Mouse (Mus musculus) left cerebral cortex, adult 2 months (tissue): ENCODE results near the gene Ppp1r9b. TPM values are rescaled to one million over a fixed set of nuclear protein-coding genes. Genes with fewer than 3 reads are reported as not detected.

Experiments
- DNase-seq, 2 experiments: peaks; one replicate each; pipeline ENCODE4 v3.0.0; 2021 to 2022; ENCODE audit warnings: low spot score in 2 of 2, mixed read lengths in 1 of 2; ENCODE audit errors: extremely low spot score in 1 of 2
- H3K27ac ChIP-seq: fragments of 200-600 bp; 2 replicates; pipeline ENCODE4 v1.8.1; 2022
- H3K4me3 ChIP-seq: fragments of 200-600 bp; 2 replicates; pipeline ENCODE4 v1.8.1; 2022
- CTCF ChIP-seq: fragments of 200-600 bp; IDR thresholded peaks from 2 replicates; pipeline ENCODE4 v1.8.1; 2022; ENCODE audit warnings: antibody characterized with exemption, mild to moderate bottlenecking, moderate library complexity
- intact Hi-C: fragments of 180-260 bp; cut with DNase I; formaldehyde crosslinking; loops from one replicate; pipeline ENCODE4 v1.15.1; 2025
- total RNA-seq, 2 experiments: library from RNA; stranded (reverse); gene quantifications; 2 replicates each; pipeline ENCODE4 v1.2.3; 2021

Gene Ppp1r9b
- total RNA-seq, 2 experiments from 2014 or later, result 709 to 735 TPM

DNA sequence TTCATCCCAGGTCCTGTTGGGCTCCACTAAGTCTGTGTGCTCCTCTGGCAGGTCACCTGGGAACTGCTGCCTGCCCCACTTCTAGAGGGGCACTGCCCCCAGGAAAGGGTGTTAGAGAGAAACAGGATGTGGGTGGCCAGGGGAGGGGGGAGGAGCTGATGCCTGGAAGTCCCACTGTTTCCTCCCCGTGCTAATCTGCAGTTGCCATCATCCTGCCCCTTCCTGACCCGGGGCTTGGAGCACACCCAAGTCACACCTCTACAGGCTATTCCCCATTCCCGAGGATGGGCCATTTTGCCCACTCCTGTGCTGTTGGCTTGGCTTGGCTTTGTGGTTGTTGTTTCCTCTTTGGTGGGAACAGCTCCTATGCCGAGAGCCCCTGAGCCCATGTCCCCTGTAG is 9.7 kb downstream of the Ppp1r9b start:
- Histone ChIP-seq H3K4me3 (no peak overlapping the region), H3K27ac (peak overlapping the region; percentile 47)
- intact Hi-C loops, result no loop called here
- no peak for DNase-seq
- TF ChIP-seq CTCF, result no peak

DNA sequence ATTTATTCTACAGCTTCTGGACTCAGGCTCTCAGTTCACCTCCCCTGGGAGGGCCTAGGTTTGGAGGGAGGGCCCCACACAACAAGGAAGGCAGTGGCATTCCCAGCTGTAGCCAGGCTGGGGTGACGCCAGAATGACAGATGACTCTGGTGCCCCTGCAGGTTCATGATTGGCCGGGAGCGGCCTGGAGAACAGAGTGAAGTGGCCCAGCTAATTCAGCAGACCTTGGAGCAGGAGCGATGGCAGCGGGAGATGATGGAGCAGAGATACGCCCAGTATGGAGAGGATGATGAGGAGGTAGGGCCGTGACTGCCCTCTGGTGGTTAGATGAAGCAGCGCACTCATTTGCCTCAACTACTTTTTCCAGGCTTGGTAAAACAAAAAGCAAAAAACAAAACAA is 10.2 kb downstream of the Ppp1r9b start:
- H3K4me3 ChIP-seq, result no peak overlapping the region
- DNase-seq, result peak in 1 of 2 experiments; percentile 63
- peak; percentile 96 for TF ChIP-seq CTCF
- peak overlapping the region; percentile 25 for H3K27ac ChIP-seq
- intact Hi-C loops, result loop anchor here (1.0 kb wide), 1 partner anchor 22 kb away; no protein-coding TSS in a partner anchor

DNA sequence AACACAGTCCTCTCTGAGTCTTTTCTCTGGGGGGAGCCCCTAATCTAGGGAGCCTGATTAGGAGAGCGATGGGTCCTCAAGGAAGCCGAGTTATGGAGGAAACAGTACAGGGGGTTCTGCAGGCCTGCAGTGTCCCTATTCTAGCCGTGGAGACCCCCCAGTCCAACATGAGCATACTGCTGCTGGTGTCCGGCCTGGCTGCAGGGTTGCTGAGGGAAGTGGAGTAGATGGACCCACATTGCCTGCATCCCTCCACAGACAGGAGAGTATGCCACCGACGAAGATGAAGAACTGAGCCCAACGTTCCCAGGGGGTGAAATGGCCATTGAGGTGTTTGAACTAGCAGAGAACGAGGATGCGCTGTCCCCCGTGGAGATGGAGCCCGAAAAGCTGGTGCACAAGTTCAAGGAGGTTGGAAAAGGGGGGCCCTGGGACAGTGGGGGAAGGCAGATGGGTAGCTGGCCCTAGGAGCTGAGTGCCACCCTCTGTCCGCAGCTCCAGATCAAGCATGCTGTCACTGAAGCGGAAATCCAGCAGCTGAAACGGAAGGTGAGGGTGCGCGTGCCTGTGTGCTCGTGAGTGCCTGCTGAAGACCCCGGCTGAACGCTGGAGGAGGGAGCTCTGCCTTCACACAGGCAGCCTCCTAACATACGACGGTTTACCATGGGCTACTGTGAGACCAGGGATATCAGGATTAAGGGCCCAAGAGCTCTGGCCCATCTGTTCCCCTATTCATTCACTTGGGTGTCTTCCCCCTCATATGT is 10.9 kb downstream of the Ppp1r9b start:
- no peak for TF ChIP-seq CTCF

DNA sequence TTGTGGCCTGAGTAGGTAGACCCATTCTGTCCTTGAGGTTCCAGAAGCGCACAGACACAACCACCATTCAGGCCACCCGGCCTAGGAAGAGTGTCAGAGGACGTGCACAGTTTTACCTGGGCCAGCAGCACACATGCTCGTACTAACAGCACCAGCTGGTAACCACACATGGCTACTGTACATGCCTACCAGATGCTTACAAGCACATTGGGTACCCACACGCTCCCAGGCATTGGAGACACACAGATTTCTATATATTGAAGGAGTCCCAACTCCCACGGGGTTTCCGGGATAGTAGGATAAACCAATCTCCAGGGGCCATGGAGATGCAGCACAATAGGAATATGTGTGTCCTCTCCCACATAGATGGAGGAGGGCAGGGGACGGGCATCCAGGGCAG is 11.9 kb downstream of the Ppp1r9b start:
- intact Hi-C loops, result no loop called here
- H3K27ac ChIP-seq, result no peak overlapping the region
- DNase-seq, result no peak

More for the DNA sequence above, 10.9 kb downstream of the Ppp1r9b start:
- intact Hi-C loops, result loop anchor here (1.0 kb wide), 1 partner anchor 22 kb away; no protein-coding TSS in a partner anchor
- Histone ChIP-seq H3K4me3 (no peak overlapping the region), H3K27ac (no peak overlapping the region)
- DNase-seq, result no peak

DNA sequence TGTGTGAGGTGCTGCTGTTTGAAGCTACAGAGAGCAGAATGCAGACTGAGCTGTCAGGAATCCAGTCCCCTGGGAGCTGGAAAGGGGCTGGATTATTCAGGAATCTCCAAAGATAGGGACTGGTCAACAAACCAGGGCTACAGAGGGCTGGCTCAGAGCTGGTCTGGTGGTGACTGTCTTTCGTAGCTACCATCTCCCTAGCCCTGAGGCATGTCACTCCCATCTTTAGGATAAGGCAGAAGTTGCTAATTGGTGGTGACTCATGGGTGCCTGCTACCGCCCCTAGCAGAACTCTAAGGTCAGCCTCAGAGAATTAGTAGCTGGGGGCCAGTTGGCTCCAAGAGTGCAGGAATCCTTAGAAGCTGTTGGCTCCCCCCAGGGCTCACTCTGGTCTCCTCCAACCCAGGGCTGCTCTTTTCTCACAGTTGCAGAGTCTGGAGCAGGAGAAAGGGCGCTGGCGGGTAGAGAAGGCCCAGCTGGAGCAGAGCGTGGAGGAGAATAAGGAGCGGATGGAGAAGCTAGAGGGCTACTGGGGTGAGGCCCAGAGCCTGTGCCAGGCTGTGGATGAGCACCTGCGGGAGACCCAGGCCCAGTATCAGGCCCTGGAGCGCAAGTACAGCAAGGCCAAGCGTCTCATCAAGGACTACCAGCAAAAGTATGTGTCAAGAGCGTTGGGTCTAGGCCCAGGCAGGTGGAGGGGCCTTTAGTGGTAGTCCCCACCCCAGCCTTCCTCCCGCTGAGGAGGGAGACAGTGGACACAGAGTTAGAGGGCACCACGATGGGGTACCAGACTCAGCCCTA is 13.5 kb downstream of the Ppp1r9b start:
- no peak overlapping the region for H3K4me3 ChIP-seq
- no peak overlapping the region for H3K27ac ChIP-seq
- DNase-seq, result no peak
- no peak for TF ChIP-seq CTCF
- intact Hi-C loops, result no loop called here

More for the DNA sequence above, 11.9 kb downstream of the Ppp1r9b start:
- TF ChIP-seq CTCF, result no peak
- H3K4me3 ChIP-seq, result no peak overlapping the region

DNA sequence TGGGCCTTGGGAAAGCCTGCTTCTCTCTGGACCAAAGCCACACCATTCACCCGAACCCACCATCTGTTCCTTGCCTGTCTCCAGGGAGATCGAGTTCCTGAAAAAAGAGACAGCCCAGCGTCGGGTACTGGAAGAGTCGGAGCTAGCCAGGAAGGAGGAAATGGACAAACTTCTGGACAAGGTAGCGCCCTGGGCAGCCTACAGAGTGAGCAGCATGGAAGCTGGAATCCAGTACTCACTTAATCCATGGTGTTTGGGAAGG is 14.0 kb downstream of the Ppp1r9b start:
- intact Hi-C loops, result no loop called here
- DNase-seq, result no peak

DNA sequence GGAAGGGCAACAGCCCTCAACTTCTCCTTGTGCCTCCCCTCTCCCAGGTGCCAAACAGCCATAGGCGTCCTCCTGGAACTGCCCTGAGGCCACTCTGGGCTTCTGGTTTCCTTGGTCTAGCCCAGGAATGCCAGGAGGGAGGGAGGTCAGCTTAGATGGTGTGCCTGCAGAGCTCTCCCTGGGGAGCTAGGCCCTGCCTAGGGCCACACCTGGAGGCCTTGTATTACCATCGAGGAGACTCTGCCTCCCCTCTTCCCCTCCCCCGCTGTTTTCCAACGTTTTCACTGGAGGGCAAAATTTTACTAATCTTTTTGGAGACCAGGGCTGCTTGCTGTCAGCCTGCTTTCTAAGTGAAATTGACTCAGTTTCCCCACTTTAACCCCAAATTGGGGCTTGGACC is 15.2 kb downstream of the Ppp1r9b start:
- no peak for TF ChIP-seq CTCF
- Histone ChIP-seq H3K27ac (peak overlapping the region; percentile 61), H3K4me3 (no peak overlapping the region)
- intact Hi-C loops, result no loop called here
- DNase-seq, result no peak

More for the DNA sequence above, 14.0 kb downstream of the Ppp1r9b start:
- TF ChIP-seq CTCF, result no peak
- no peak overlapping the region for H3K27ac ChIP-seq
- no peak overlapping the region for H3K4me3 ChIP-seq

DNA sequence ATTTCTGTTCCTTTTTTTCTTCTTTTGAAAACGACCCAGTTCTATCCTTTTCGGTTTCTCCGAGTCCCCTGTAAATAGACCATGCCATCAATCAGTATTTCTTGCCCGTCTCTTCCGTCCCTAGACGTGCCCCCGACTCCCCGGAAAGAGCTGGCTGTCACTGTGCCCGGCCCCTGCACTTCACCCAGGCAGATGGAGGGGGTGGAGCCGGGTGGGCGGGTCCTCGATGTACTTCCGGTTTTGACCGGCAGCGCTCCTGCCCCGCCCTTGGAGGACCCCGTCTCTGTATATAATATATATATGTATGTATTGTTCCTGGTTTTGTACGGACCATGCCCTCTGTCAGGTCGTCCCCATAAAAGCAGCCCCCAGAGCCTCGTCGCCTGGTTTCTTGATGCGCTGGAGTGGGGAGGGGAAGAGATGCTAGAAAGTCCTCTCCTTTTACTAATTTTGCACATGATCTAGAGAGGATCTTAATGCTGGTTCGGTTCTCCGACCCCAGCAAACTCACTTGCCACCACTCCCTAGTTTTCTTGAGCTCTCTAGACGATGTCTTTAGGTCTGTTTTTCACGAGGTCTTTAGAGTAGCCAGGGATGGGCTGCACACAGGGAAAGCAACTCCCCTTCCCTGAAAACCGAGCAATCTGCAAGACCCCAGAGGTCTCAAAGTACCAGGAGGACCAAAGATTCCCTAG is 15.8 kb downstream of the Ppp1r9b start:
- H3K27ac ChIP-seq, result peak overlapping the region; percentile 67
- intact Hi-C loops, result no loop called here
- H3K4me3 ChIP-seq, result peak overlapping the region; percentile 38
- peak; percentile 35 for TF ChIP-seq CTCF
- peak; percentile 69 to 72 for DNase-seq

DNA sequence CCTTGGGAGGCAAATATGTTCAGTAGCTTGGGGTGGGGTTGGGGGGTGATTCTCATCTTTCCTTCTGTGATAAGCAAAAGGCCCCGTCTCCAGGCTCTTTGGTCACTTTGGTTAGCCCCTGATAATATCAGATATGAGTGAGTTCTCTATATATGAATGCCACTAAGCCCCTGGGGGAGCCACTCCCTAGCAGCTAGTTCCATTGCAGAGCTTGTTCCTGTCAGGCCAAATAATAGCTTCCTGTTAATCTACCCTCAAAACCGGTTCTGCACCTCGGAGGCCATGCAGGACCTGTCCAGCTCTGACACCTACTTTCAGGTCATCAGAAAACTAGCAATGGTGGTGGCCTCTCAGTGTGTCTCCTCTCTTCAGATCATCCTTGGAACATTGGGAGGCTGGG is 16.6 kb downstream of the Ppp1r9b start:
- Histone ChIP-seq H3K4me3 (no peak overlapping the region), H3K27ac (no peak overlapping the region)
- no peak for TF ChIP-seq CTCF
- no peak for DNase-seq
- intact Hi-C loops, result no loop called here

DNA sequence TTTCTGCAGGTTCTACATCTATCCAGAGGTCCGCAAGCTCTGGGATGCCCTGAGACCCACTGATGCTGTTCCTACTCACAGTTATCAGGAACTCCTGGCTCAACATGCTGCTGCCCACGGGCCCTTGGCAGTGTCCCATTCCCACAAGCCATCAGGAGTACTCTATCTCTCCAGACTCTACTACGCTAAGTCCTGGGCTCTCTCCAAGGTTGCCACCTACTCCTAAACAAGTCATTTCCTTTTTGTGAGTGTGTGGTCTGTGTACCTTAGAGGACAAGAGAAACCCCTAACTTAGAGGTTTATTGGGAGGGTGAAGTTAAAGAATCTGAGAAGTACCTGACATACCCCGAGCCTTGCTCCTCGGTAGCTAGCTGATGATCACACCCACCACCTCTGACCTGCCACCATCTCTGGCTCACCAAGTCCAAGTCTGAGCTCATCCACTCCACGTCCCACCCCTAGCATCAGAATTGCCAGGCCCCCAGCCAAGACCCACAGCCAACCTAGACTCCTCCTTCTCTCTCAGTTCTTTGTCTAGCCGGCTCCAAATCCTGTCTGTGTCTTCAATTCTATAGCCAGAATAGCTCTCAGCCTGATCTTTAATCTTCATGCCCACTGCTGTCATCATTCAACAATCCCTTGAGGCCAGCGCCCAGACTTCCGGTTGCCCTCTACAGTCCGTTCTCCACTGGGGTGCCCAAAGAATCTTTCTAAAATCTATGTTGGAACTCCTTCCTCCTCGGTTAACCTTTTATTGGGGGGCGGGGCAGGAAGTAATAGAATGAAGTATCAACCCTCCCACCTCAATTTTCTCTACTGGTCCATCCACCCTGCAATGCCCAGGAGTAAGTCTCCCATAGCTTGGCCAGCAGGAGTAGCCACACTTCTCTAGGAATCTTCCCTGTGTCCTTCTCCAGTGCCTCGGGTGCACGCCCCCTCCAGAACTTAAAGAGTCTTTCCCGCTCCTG is 18.1 kb downstream of the Ppp1r9b start:
- 0 out of 2 replicates have a peak overlapping the region, but pooled peaks have one; percentile 34 for H3K27ac ChIP-seq

DNA sequence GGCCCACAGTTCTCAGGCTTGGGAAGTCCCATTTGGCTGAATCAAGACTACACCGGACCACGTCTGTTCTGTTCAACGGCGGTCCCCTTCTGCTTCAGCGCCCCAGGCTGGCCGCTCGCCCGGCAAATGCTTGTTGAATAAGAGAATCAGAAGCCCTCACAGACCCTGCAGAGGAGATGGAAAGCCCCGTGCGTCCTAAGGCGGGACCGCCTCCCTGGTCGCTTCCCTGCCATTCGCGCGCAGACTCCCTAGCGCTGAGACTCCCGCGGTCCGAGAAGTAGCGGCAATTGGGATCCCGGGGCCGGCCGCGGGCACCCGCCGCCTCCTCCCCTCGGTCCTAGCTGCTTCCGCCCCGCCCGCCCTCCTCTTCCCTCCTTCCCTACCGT is 18.8 kb downstream of the Ppp1r9b start, which contains the start of gene Samd14:
Gene Samd14, plus strand, starts transcription at position 251 of the 386 bp plus-strand sequence.
- peak within 1 kb of the TSS; percentile 54 for H3K4me3 ChIP-seq
- DNase-seq, result peak; percentile 52 to 64
- H3K27ac ChIP-seq, result peak within 1 kb of the TSS; percentile 57
- intact Hi-C loops, result no loop called here
- no peak for TF ChIP-seq CTCF

More for the DNA sequence above, 18.1 kb downstream of the Ppp1r9b start:
- DNase-seq, result no peak
- no peak for TF ChIP-seq CTCF
- intact Hi-C loops, result no loop called here
- H3K4me3 ChIP-seq, result peak overlapping the region; percentile 54
